Mouse (Mus musculus): Measurements from ENCODE around the gene Sesn1.
A peak's percentile ranks its signal among the peaks of the same experiment; 100 is the strongest.

DNA sequence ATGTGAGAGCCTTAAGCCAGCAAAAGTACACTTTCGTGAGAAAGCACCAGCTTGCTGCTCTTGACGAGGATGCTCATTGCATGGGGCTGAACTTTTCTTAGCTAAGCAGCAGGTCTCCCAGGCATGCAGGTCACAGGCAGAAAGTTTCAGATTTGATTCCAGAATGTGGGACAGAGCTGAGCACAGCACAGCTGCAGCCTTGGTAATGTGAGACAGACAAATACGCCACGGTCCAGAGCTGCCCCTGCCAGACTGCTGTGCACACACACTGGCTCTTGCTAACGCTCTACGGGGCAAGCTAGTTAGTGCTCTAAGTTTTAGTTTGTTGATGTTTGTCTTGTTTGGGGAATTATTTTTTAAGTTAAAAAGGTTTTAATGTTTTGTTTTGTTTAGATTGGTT lies 22.5 kb downstream of the Sesn1 start:
- TF ChIP-seq POLR2A (IDR thresholded peaks at IDR 0.05; ENCODE audit: insufficient read length, low read depth): no peak
- TF ChIP-seq E2F4 (IDR thresholded peaks at IDR 0.05; ENCODE audit: insufficient read depth): no peak
- TF ChIP-seq TCF12 (IDR thresholded peaks at IDR 0.05; ENCODE audit: insufficient read depth, poor library complexity, severe bottlenecking): peak; percentile 20
- TF ChIP-seq MAX (IDR thresholded peaks at IDR 0.05; ENCODE audit: low read depth): no peak

All from myocyte (in vitro differentiated cells).